Mouse (Mus musculus) CH12F3 (cell line): ENCODE data around the gene Ttc34.

Source experiments
- in situ Hi-C: fragments of 300-500 bp; cut with MboI; formaldehyde crosslinking; loops from 2 replicates; pipeline ENCODE4 v1.14.3; 2020; ENCODE audit warnings: low sequenced_read_pairs

The Ttc34 gene

GRCm38 (mm10) chr4:154837170-154837569, at the start of gene Ttc34:
Ttc34 (plus strand) TSS chr4:154837459.
- in situ Hi-C loops: no loop called here

GRCm38 (mm10) chr4:154787960-154788702, 49.1 kb upstream of the Ttc34 start:
- in situ Hi-C loops: no loop called here

DNA sequence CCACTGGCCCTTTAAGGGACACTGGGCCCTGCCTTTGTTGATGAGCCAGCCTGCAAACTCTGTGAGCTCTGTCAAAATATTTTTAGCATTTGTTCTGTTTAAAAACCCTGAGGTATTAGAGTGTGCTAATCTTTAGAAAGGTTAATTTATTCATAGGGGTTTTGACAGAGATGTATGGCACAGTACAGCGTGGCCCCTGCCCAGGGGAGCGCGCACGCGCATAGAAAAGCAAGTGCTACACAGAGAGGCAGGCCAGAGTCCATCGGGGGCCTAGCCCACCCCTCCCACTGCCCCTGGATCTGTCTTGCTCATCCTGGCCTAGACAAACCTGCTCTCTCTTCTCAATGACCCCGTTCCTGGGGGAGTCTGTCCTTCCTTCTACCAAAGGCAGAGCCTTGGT, 45.4 kb upstream of the Ttc34 start:
- in situ Hi-C loops: no loop called here

DNA sequence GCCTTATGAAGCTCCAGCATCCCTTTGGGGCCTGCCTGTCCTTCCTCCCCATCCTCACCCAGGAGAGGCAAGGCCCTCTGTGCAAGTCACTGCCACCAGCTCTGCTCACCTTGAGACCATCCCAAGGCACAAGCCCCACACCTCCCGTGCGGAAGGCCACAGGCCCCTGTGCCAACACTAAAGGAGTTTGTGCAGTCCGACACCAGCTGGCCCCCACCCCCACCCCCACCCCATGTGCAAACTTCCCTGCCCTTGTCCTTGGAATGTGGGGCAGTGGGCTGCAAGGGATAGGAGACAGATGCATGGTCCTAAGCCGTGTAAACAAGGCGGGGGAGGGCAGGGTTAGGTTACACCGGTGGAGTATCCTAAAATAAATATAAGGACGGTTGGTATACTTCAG, 43.8 kb upstream of the Ttc34 start:
- in situ Hi-C loops: no loop called here

- in situ Hi-C loops: no loop called here
These were observed 39.4 kb upstream of the Ttc34 start for GRCm38 (mm10) chr4:154797834-154798233.

- in situ Hi-C loops: loop anchor here (25.0 kb wide), 2 partner anchors 588 to 763 kb away; partner anchors contain the start of genes Ccdc27 and Smim1
These were observed 36.7 kb upstream of the Ttc34 start for GRCm38 (mm10) chr4:154800543-154800942.

DNA sequence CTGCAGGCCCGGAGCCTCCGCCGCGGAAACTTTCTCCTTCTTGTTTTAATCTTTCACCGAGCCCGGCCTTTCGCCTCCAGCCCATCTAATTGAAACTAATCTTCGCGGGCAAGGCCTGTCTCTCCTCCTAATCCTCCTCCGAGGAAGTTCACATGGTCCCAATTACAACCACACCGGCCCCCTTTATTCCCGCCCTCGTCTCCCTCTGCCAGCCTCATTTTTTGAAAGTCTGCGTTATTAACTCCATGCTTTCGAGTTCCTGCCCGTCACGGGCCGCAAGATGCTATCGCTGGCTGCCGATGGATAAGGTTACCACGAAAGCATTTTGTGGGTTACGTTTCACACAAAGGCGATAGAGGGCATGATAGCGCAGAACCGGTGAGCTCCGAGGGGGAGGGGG, 35.0 kb upstream of the Ttc34 start:
- in situ Hi-C loops: loop anchor here (25.0 kb wide), 2 partner anchors 590 to 765 kb away; partner anchors contain the start of genes Ccdc27 and Smim1

GRCm38 (mm10) chr4:154825662-154826061, 11.6 kb upstream of the Ttc34 start:
- in situ Hi-C loops: no loop called here

DNA sequence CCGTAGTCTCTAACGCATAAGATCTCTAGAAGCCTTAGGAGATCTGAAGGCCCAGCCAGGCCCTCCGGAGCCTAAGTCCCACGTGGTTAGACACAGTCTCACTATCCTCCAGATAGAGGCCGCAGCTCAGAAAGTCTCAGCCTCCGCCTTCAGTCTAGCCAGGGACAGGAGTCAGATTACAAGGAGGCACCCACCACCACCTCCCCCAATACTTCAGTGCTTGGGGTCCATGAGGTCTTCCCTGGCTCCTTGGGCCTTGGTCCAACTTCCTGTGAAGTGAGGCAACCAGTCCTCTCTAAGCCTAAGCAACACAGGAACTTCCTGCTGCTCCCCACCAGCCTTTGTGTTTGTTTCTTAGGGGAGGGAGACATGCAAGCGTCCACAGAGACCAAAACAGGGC, 11.0 kb upstream of the Ttc34 start:
- in situ Hi-C loops: no loop called here

DNA sequence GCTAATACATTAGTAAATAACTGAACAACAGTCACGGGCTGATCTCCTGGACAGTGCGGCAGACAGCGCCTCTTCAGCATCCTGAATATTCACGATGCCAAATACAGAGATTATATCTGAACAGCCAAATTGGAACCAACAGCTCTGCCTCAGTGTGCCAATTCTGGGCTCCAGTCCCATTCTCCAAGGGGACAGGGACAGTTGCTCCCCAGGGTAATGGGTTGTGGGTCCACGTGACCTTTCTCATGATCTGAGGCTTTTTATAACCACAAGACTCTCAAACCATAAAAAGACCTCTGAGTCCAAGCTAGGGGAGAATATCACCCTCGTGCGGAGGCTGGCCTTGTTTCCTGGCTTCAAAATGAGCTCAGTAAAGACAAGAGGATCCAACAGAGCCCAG, 10.1 kb upstream of the Ttc34 start:
- in situ Hi-C loops: no loop called here

GRCm38 (mm10) chr4:154827861-154828610, 9.2 kb upstream of the Ttc34 start:
- in situ Hi-C loops: no loop called here

DNA sequence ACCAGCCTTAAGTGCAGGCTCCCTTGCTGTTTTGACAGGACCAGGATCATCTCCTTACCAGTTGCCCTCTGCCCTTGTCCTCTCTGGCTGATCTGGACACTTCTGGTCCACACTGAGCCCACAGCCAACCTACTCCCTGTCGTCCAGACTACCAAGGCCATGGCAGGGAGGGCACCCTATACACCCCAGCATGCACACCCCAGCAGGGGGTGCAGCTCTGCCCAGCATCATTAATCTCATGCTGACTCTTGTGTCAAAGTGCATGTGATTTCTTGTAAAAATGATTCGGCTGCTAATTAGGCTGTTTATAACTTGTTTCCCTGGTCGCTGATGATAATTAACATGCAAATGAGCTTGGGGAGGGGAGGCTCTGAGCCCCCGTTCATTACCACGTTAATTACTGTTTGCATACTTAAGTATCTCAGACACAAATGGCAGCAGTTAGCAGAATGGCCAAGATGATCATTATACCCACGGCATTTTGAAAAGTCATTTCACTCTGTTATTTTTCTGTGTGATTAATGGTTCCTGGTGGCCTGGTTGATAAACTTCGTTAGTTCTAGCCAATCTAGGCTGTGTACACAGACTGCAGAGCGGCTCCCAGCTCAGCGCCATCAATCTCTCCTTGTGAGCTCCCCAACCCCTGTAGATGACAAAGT, 5.2 kb upstream of the Ttc34 start:
- in situ Hi-C loops: no loop called here

GRCm38 (mm10) chr4:154836183-154836915, 910 bp upstream of the Ttc34 start:
- in situ Hi-C loops: no loop called here

GRCm38 (mm10) chr4:154838741-154839140, 1.5 kb downstream of the Ttc34 start:
- in situ Hi-C loops: no loop called here

- in situ Hi-C loops: no loop called here
These were observed 2.1 kb downstream of the Ttc34 start for GRCm38 (mm10) chr4:154839406-154839805.

GRCm38 (mm10) chr4:154852696-154853095, 15.4 kb downstream of the Ttc34 start:
- in situ Hi-C loops: no loop called here

DNA sequence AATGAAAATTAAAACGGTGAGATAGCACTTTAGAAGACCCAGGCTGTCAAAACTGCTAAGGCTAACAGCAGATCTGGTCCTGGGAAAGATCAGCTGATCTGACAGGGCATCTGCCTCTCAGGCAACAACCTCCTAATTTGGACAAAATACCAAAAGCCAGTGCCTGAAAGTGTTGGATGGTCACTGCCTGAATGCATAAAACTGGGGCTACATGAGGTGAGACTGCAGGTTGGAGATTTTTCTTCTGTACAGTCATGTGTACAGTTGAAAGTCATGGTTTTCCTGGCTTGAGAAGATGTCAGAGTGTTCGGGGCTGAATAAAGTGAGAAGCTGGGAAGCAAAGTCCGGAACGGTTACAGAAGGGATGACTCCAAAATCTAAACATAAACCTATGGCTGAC, 16.6 kb downstream of the Ttc34 start:
- in situ Hi-C loops: no loop called here

DNA sequence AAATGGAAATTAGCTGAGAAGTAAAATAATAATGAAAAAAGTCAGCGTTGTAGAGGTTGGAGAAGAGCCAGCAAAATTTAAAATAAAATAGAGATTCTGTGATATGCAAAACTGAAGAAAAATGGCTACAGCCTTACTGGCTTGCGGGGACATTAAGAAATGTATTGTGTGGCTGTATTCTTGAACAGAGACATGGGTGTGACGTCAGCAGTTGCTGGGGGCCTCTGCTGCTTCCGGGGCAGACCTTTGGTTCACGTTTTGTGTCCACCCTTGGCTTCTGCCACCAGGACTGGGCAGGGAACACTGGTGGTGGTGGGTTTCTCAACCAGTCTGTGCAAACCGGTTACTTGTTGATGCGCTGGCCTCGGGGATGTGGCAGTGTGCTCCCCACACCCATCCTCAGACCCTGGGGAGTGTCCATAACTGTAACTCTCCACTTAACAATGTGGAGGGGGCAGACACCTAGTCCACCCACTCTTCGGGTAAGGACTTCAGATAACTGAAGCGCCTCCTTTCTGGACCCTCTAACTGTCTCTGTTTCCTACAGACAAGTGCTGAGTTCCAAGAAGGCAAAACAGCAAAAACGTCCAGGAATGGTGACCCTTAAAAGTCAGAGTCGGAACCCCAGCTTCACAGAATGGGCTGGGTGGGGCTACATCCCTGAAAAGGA, 17.6 kb downstream of the Ttc34 start:
- in situ Hi-C loops: no loop called here

DNA sequence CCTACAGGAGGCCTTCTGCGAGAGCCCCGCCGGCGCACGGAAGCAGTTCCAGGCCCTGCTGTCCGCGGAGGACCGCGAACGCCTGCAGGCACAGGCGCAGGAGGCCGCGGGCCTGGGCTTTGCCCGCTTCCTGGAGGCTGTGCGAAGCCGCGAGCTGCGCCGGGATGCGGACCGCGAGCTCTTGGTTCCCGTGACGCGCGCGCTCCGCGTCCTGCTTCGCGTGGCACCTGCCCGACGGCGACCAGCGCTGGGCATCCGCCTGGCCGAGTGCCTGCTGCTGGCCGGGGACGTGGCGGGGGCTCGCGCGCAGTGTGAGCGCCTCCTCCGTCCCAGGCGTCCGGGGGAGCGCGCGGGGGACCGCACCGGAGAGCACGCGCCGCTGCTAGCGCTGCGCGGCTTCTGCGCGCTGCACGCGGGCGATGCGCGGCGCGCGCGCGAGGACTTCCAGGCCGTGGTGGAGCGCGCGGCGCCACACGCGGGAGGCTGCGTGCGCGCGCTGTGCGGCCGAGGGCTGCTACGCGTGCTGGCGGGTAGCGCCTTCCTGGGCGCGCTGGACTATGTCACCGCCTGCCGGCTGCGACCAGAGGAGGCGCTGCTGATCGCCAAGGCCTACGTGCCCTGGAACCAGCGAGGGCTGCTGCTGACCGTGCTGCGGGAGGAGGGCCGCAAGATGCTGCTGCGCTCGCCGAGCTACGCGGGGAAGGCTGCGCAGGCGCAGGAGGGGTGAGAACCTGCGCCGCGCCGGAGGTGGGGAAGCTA, 18.6 kb downstream of the Ttc34 start:
- in situ Hi-C loops: no loop called here

DNA sequence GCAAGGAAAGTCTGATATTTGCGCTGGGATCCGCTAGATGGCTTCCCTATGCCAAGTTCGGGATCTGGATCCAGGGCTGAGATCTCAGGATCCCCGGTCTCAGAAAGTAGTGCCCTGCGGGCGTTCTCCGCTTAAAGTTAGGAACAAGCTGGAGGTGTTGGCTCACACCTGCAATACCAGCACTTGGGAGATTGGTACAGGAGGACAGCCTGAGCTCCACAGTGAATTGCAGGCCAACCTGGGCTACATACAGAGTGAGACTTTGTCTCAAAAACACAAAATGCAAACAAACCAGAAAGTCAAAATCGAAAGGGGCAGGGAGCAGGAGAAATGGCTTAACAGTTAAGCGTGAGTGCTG, 19.2 kb downstream of the Ttc34 start:
- in situ Hi-C loops: no loop called here
